Mouse (Mus musculus) c-Kit-positive CD71-negative TER-119-negative erythroid progenitor cells, embryonic 14.5 days (primary cell): Measurements from ENCODE around the gene Sesn2.
"Not testable (repeated sequence)": the region's sequence is repeated elsewhere in the genome, so short reads cannot be mapped to it uniquely, and the experiment has no call there.

Experiments used
- DNase-seq: peaks from one replicate; pipeline ENCODE4 v3.0.0-alpha.2; 2013; ENCODE audit warnings: low read depth

Sesn2 gene

DNA sequence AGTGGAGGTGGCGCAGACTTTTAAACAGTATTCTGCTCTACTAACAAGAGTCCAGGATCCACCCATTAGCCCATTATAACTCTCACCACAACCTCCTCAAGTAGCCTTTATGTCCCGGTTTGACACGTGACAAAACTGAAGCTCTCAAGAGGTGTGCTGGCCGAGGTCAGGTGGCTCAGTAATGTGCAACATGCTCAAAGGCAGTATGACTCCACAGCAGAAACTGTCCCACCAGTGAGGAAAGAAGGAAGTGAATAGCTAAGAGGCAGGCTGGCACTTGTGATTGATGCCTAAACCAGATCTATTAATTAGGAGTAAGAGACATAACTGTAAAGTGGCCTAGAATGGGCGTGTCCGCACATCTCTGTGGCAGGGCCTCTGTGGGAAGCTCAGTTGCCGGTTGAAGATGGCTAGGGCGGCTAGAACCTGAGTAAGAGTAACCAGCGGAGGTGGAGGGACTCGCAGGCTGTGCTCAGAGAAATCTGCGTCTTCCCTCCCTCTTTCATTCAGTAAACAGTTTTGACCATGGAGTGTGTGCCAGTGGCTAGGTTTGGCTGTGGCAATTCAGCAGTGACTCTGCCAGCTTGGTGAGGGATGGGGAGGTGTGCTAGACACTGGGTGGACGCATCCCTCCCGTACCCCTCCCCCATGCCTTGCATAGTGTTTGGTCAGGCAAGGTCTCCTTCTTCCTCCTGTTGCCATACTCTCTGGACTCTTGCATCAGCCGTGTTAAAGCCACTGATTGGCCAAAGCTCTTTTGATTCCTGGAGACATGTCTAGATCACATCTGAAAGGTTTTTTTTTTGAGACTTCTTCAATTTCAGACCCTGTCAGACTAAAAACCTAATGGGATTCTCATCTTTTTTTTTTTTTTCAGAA, 3.3 kb upstream of the Sesn2 start:
- no peak for DNase-seq

GRCm38 (mm10) chr4:132512080-132512479, 1.8 kb upstream of the Sesn2 start:
- no peak for DNase-seq

DNA sequence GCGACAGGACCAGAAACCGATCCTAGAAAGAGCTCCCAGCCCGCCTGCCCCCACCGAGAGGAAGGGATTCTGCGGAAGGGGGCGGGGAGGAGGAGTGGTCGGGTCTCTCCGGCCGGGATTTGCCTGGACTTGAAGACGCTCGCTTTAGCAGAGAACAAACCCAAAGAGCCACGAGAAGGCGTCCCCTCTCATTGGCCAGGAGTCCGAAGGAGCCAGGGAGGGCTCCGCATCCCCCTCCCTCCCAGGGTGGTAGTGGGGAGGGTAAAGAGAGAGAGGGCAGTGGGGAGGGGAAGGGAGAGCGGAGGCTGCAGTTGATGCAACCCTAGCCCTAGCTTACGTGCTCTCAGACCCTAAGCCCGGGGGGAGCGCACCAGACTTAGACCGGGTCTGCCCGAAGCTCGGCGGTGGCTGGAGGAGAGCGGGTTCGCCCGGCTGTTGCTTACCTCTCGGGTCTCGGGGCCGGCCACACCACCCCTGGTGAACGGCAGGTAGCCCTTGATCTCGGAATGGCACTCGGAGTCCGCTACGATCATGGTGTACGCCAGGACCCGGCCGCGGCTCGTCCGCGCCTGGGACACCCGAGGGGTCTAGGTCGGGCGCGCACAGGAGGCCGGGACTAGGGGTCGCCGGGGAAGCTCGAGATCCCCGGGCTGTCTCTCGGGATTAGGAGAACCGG, 542 bp downstream of the Sesn2 start:
- no peak for DNase-seq

DNA sequence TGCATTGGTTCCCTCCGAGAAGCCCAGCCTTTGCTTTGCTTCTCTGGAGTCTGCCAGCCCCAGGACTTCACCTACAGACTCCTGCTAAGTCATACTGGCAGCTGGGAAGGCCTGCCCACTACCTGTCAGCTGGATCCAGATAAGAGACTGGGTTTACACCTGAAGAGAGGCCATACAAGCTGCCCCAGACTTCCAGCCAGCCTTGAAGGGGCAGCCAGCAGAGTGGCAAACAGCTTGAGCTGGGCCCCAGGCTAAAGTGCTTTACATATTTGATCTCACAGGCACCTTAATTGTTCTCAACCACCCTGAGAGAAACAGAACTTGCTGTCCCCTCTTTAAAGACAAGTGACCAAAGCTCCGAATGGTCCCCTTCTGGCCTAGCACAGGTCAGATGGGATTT, 3.1 kb downstream of the Sesn2 start:
- no peak for DNase-seq

DNA sequence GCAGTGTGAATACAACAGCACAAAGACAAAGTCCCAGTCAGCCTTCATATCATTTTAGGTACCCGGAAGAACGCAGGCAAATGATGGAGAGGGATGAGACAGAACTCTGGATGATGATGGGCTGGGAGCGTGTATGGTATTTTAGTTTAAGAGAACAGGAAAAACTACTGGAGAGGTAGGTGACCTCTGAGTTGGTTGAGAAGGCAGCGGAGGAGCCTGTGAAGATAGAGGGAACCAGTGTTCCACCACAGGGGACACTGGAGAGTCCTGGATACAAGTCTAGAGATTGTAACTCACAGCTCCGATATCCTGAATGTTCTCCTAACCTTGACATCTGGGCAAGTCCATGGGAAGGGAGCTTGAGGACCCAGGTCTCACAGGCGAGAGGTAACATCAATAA, 4.1 kb downstream of the Sesn2 start:
- no peak for DNase-seq

DNA sequence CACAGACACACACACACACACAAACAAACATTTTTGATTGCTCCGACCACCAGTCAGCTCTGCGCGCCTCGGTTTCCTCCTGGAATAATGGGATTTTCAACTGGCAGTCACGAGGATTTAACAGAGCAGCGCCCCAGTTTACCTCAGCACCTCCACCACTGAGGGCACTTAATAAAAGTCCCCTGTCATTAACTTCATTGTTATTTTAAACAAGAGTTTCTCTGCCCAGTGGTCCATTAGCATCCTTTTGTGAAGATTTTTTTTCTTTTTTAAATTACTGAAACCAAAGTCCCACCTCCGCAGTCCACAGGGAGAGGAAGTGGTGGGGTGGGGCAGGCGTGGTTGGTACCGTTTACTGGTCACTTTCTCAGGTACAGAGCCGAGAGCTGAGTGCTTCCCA, 4.5 kb downstream of the Sesn2 start:
- no peak for DNase-seq

DNA sequence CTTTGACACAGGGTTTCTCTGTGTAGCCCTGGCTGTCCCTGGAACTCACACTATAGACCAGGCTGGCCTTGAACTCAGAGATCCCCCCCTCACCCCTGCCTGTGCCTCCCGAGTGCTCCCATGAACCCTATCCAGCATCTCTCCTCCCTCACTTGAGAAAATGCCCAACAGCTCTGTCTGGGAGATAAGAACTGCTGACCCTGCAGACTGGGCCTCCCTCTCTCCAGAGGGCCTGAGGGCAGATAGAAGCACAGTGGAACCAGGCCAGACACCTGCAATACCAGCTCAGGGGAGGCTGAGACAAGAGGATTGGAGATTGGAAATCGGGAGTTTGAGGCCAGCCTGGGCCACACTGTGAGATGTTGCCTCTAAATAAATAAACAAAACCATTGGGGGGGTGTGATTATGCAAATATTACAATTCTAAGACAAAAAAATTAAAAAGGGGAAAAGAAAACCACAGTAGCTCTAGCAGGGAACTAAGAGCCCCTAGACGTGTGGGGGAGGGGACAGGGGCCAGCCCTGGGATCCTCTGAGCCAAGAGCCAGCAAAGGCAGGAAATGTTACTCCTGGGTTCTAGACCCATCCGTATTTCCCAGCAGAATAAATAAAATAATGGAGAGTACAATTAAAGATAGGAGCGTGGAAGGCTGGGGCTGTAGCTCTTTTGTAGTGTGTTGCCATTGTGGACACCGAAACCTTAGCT, 5.1 kb downstream of the Sesn2 start:
- DNase-seq = no peak

DNA sequence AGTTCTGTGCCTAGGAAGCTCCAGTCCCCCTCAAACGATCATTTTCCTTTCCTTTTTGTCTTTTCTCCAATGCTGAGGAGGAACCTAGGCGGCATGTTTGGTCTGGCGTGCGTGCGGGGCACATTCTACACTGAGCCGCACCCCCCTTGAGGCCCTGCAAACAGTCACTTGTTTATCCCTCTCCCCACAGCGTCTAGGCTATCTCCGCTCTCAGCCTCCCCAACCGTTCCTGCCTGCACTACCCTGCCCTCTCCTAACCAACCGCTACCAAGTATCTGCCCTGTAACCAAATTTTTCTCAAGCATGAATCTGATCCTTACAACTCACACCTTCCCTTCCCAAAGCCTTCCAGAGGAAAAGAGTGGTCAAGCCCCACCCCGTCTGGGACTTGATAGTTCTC, 7.0 kb downstream of the Sesn2 start:
- no peak for DNase-seq

GRCm38 (mm10) chr4:132501639-132502038, 8.7 kb downstream of the Sesn2 start:
- DNase-seq = no peak

GRCm38 (mm10) chr4:132494271-132494918, 15.9 kb downstream of the Sesn2 start:
- peak; percentile 49 for DNase-seq

- DNase-seq = no peak
Measured at GRCm38 (mm10) chr4:132492178-132493060, 17.9 kb downstream of the Sesn2 start.

DNA sequence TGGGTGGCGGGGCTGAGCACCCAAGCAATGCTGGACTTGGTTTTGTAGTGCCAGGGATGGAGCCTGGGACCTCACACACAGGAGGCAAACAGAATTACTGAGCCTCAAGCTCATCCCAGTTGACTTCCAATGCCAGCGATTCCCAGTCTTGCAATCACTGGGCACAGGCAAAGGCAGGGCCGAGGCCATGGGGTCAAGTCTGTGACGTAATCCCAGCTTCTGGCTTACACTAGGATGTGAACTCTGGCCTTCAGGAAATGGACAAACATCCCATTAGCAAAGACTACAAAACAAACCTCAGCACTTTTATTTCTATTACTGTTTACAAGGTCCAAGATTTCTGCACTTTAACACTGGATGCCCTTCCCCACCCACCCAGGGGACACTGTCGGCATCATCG, 18.6 kb downstream of the Sesn2 start:
- no peak for DNase-seq

GRCm38 (mm10) chr4:132491057-132491456, 19.2 kb downstream of the Sesn2 start:
- no peak for DNase-seq

GRCm38 (mm10) chr4:132490273-132491010, 19.9 kb downstream of the Sesn2 start:
- no peak for DNase-seq

GRCm38 (mm10) chr4:132488976-132489375, 21.3 kb downstream of the Sesn2 start:
- DNase-seq = no peak

GRCm38 (mm10) chr4:132488521-132488920, 21.8 kb downstream of the Sesn2 start:
- DNase-seq = no peak

GRCm38 (mm10) chr4:132484820-132485219, 25.5 kb downstream of the Sesn2 start:
- DNase-seq = no peak

DNA sequence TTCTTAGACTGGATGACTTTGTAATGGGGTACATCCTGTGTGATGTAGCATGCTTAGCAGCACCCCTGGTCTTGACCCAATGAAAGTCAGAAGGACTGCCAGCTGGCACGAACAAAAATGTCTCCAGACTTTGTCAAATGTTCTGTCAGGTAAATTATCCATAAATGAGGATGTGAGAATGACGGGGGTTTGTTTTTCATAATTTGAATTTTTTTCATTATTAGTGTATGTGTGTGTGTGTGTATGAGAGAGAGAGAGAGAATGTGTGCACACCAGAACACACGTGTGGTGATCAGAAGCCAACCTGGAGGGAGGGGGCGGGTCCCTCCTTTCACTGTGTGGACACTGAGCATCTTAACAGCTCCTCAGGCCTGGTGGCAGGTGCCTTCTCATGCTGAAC, 26.1 kb downstream of the Sesn2 start:
- no peak for DNase-seq

DNA sequence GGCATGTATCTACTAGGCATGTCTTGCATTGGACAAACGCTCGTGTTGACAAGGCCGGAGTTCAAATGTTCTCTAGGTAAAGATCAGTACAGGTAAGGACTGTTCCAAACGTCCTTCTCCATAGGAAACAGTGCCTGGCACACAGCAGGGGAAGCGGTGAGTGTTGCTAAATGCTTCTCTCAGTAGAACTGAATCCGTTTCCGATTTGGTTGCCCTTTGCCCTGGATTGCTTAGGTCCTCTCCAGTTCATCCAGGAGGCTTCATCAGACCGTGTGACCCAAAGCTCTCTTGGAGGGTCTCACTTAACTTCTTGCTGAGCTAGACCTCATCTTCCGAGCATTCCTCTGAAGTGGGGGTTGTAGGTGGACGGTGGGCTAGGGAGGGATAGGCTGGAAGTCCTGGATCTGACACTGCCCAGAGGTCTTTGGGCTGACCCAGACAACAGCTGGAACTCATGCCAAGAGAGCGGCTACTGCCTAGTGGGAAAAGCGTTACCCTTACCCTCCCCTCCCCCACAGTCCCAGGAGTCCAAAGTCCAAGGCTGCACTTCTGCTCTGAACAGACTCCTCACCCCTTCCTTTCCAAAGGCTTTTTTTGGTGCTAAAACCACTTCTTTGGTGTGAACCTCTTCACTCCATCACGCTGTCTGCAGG, 27.2 kb downstream of the Sesn2 start:
- DNase-seq = no peak

DNA sequence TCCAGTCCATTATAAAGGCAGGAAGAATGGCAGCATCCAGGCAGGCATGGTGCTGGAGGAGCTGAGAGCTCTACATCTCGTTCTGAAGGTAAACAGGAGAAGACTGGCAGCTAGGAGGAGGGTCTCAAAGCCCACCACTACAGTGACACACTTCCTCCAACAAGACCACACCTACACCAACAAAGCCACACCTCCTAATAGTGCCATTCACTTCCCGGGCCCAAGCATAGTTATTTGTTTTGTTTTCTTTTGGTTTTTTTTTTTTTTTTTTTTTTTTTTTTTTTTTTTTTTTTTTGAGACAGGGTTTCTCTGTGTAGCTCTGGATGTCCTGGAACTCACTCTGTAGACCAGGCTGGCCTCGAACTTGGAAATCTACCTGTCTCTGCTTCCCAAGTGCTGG, 28.2 kb downstream of the Sesn2 start:
- DNase-seq = not testable (repeated sequence)
